Mouse (Mus musculus) T-helper 2 cell (primary cell): ENCODE measurements around the gene Sde2.

Experiments used
- in situ Hi-C: fragments of 300-600 bp; cut with MboI, MseI; formaldehyde crosslinking; loops from one replicate; pipeline ENCODE4 v1.15.1; 2025; ENCODE audit warnings: high pct_unique_total_duplicates

Gene Sde2

GRCm38 (mm10) chr1:180850316-180851270 lies at the start of gene Sde2:
Sde2 (plus strand) TSS chr1:180851127.
- in situ Hi-C loops = loop anchor here (25.0 kb wide), 1 partner anchor 1063 kb away; no protein-coding TSS in a partner anchor

DNA sequence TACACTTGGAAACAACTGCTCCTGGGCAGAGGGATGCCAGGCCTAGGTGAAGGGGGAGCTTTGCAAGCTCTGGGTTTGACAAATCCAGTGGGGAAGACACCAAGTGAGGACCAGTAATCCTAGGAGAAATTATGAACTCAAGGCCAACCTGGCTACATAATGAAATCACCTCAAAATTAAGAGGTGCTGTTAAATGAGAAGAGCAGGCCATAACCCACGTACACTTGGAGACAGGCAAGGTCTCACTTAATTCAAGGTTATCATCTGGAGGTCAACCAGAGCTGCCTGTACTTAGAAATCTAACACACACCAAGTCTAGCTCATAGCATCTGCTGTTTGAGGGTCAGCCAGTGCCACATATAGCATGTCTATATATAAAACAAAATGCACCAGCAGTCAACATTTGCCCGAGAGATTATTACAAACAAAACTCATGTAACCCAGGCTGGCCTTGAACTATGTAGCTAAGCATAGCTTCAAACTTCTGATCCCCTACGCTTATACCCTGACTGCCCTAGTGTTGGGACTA lies 49.4 kb upstream of the Sde2 start:
- in situ Hi-C loops = loop anchor here (5.0 kb wide), 1 partner anchor 34 kb away; no protein-coding TSS in a partner anchor

GRCm38 (mm10) chr1:180803881-180804280 lies 47.0 kb upstream of the Sde2 start:
- in situ Hi-C loops = loop anchor here (5.0 kb wide), 1 partner anchor 37 kb away; no protein-coding TSS in a partner anchor

DNA sequence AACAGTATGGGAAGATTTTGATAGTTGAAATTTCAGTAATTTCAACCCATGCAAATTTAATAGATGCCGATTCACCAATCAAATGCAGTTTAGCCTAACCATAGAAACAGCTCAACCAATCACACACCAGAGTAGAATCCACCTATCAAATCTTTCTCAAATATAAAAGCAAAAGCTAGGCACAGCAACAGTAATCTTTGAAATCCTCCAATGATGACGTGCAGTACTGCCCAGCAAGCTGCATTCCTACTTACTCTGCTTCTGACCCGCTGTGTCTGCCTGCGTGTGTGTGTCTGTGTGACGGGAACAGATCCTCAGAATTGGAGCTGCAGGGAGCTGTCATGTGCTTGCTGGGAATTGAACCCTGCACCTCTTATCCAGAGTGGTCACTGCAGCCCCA lies 42.1 kb upstream of the Sde2 start:
- in situ Hi-C loops = no loop called here

DNA sequence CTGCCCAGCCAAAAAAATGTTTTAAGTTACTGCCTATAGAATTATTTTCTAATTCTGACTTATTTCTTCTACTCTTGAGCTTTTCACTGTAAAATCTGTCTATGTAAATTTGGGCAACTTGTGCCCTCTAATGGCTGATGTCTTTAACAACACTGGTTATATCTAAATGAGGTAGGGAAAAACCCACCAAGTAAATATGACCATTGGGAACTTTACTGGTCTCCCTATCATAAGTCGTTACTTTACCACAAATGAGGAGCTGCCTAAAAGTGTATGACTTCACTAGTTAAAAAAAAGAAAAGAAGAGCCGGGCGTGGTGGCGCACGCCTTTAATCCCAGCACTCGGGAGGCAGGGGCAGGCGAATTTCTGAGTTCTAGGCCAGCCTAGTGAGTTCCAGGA lies 40.0 kb upstream of the Sde2 start:
- in situ Hi-C loops = no loop called here

- in situ Hi-C loops = no loop called here
Observed at GRCm38 (mm10) chr1:180811596-180812462, 39.1 kb upstream of the Sde2 start.

GRCm38 (mm10) chr1:180812463-180813408 lies 38.2 kb upstream of the Sde2 start:
- in situ Hi-C loops = no loop called here

GRCm38 (mm10) chr1:180813409-180813884 lies 37.5 kb upstream of the Sde2 start:
- in situ Hi-C loops = no loop called here

GRCm38 (mm10) chr1:180813885-180814740 lies 36.8 kb upstream of the Sde2 start, which contains the start of gene H3f3a:
H3f3a (minus strand) TSS chr1:180813943.
- in situ Hi-C loops = no loop called here

GRCm38 (mm10) chr1:180815371-180816024 lies 35.4 kb upstream of the Sde2 start:
- in situ Hi-C loops = no loop called here

DNA sequence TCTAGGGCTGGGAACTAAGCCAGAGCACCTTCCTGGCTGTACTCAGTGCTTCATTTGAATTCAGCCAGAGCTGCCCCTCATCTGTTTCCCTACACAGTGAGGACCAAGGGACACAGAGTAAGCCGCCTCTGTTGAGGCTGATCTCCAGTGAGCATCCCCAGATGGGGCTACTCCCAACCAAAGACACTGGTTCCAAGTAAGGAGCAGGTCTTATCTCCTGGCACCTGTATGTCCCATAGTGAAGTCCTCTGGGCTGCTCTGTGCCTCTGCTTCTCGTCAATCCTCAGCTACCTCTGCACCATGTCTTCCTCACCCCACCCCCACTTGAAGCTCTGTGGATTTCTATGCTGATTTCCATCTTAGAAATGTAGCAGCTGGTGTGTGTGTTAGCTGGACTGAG lies 32.9 kb upstream of the Sde2 start:
- in situ Hi-C loops = no loop called here

DNA sequence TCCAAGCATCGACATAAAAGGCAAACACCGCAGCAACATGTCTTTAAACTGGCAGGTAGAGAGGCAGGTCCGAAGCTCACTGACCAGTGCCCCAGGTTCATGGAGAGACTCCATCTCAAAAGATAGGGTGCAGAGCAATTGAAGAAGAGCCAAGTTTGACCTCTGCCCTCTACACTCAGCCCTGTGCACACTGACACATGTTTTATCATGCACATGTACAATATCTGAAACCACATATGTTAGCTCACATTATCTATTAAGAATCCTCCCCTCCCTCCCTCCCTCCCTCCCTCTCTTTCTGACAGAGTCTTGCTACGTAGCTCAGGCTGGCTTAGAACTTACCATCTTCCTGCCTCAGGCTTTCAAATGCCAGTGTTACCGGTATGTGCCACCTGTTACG lies 29.8 kb upstream of the Sde2 start:
- in situ Hi-C loops = no loop called here

GRCm38 (mm10) chr1:180822276-180822675 lies 28.7 kb upstream of the Sde2 start:
- in situ Hi-C loops = no loop called here

DNA sequence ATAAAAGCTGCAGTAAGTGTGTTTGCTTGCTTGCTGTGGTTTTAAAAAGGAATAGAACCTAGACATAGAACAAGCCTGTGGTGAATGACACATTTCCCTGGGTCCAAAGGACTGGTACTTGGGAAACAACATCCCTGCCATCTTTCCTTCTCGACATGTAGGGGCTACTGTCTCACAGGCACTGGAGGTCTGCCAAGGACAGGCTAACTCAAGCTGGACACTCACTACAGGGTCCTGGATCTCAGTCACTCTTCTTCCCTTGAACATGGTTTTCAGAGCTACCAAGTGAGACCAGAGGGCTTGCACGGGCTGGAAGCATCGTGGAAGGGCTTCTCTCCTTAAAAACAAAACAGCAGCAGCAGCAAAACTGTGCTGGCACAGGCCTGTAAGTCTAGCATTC lies 27.2 kb upstream of the Sde2 start:
- in situ Hi-C loops = no loop called here

- in situ Hi-C loops = loop anchor here (25.0 kb wide), 1 partner anchor 1688 kb away; the partner anchor contains the start of gene Capn2
Observed at GRCm38 (mm10) chr1:180824721-180825120, 26.2 kb upstream of the Sde2 start.

- in situ Hi-C loops = loop anchor here (25.0 kb wide), 1 partner anchor 1686 kb away; the partner anchor contains the start of gene Capn2
Observed at GRCm38 (mm10) chr1:180826634-180827033, 24.3 kb upstream of the Sde2 start.

DNA sequence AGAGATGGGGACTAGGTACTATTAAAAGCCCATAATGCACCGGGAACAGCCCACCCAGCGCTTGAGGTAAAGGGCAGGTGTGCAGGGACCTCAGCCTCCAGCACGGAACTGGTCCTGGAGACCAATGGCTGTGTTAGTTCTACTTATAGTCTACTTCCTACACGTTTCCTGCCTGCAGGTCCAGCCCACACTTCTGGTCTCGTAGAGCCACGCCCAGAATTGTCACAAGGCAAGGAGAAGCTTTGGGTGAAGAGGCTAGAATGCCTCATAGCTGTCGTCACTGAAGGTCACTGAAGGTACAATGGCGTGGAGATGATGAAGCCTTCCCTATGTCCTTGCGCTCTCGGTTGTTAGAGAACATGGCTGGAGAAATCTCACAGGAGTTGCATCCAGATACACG lies 21.2 kb upstream of the Sde2 start:
- in situ Hi-C loops = loop anchor here (25.0 kb wide), 1 partner anchor 1683 kb away; the partner anchor contains the start of gene Capn2

DNA sequence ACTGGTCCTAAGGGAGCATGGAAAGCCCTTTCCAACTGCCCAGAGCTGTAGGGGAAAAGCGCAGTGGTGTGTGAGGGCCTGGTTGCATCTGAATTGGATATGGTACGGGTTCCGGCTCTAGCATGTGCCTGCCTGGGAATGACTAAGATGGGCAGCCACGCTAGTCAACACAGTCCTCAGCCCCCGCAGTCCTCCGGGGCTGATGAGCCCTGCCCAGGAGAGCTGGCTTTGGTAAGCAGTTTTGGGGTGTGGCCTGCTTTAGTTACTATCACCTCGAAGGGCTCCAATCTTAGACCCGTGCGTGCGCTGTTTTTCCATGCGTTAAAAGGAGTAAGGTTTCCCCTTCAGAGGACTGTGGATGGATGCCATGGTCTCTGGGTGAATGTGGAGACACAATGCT lies 20.8 kb upstream of the Sde2 start:
- in situ Hi-C loops = loop anchor here (25.0 kb wide), 1 partner anchor 1682 kb away; the partner anchor contains the start of gene Capn2
